Mouse (Mus musculus): ENCODE measurements around the gene Sar1a. TPM values are rescaled to one million over a fixed set of nuclear protein-coding genes. Genes with fewer than 3 reads are reported as not detected.

Gene Sar1a
- polyA plus RNA-seq, 2 experiments: 190 to 337 TPM

GRCm38 (mm10) chr10:61717406-61718296 lies 37.6 kb downstream of the Sar1a start:
- Histone ChIP-seq H3K4me3 (replicated peaks; ENCODE audit: low read length) (no peak overlapping the region), H3K9me3 (ENCODE audit: control insufficient read depth, low read length) (no peaks in the 10 kb centered on the region), H3K36me3 (ENCODE audit: control insufficient read depth, insufficient read depth, low read length) (no peaks in the 10 kb centered on the region), H3K9ac (ENCODE audit: low read depth, low read length, severe bottlenecking) (no peak overlapping the region), H3K27ac (replicated peaks; ENCODE audit: low read depth, low read length) (no peak overlapping the region), H3K27me3 (ENCODE audit: control insufficient read depth, insufficient read depth, low read length) (no peaks in the 10 kb centered on the region), H3K4me2 (replicated peaks; ENCODE audit: low read depth, low read length, severe bottlenecking) (no peak overlapping the region), H3K4me1 (ENCODE audit: control insufficient read depth, insufficient read depth, low read length) (peaks cover 5% of the 10 kb centered on the region; the same call in 1 of the 2 replicates)
- ATAC-seq (ENCODE audit: low FRiP score, low read depth) (no peak), DNase-seq (ENCODE audit: low spot score) (no peak)
- no peak for TF ChIP-seq POLR2A (IDR thresholded peaks at IDR 0.05; ENCODE audit: borderline replicate concordance, extremely low read depth, insufficient read depth, insufficient read length)
- WGBS: 91% methylated on average over 12 of the region's 12 CpGs

- Histone ChIP-seq H3K27ac (replicated peaks; ENCODE audit: low read depth, low read length) (no peak overlapping the region), H3K9ac (ENCODE audit: low read depth, low read length, severe bottlenecking) (no peak overlapping the region)
- 91% methylated on average over 7 of the region's 7 CpGs for WGBS
Observed at GRCm38 (mm10) chr10:61720331-61720730, 40.2 kb downstream of the Sar1a start.

GRCm38 (mm10) chr10:61722215-61722614 lies 42.1 kb downstream of the Sar1a start:
- 74% methylated on average over 3 of the region's 3 CpGs for WGBS
- no peak for DNase-seq (ENCODE audit: low spot score)
- TF ChIP-seq POLR2A (IDR thresholded peaks at IDR 0.05; ENCODE audit: borderline replicate concordance, extremely low read depth, insufficient read depth, insufficient read length): no peak
- H3K9ac ChIP-seq (ENCODE audit: low read depth, low read length, severe bottlenecking): no peak overlapping the region
- no peaks in the 10 kb centered on the region for H3K9me3 ChIP-seq (ENCODE audit: control insufficient read depth, low read length)
- H3K27me3 ChIP-seq (ENCODE audit: control insufficient read depth, insufficient read depth, low read length): no peaks in the 10 kb centered on the region
- H3K4me3 ChIP-seq (replicated peaks; ENCODE audit: low read length): no peak overlapping the region
- H3K4me2 ChIP-seq (replicated peaks; ENCODE audit: low read depth, low read length, severe bottlenecking): no peak overlapping the region
- H3K36me3 ChIP-seq (ENCODE audit: control insufficient read depth, insufficient read depth, low read length): no peaks in the 10 kb centered on the region
- no peak for ATAC-seq (ENCODE audit: low FRiP score, low read depth)
- no peaks in the 10 kb centered on the region for H3K4me1 ChIP-seq (ENCODE audit: control insufficient read depth, insufficient read depth, low read length)
- no peak overlapping the region for H3K27ac ChIP-seq (replicated peaks; ENCODE audit: low read depth, low read length)

More at GRCm38 (mm10) chr10:61720331-61720730, 40.2 kb downstream of the Sar1a start:
- Histone ChIP-seq H3K4me2 (replicated peaks; ENCODE audit: low read depth, low read length, severe bottlenecking) (no peak overlapping the region), H3K36me3 (ENCODE audit: control insufficient read depth, insufficient read depth, low read length) (no peaks in the 10 kb centered on the region), H3K4me1 (ENCODE audit: control insufficient read depth, insufficient read depth, low read length) (peaks cover 5% of the 10 kb centered on the region; the same call in 1 of the 2 replicates), H3K9me3 (ENCODE audit: control insufficient read depth, low read length) (no peaks in the 10 kb centered on the region), H3K4me3 (replicated peaks; ENCODE audit: low read length) (no peak overlapping the region), H3K27me3 (ENCODE audit: control insufficient read depth, insufficient read depth, low read length) (no peaks in the 10 kb centered on the region)
- DNase-seq (ENCODE audit: low spot score) (no peak), ATAC-seq (ENCODE audit: low FRiP score, low read depth) (no peak)
- TF ChIP-seq POLR2A (IDR thresholded peaks at IDR 0.05; ENCODE audit: borderline replicate concordance, extremely low read depth, insufficient read depth, insufficient read length): no peak

- no peaks in the 10 kb centered on the region for H3K4me1 ChIP-seq (ENCODE audit: control insufficient read depth, insufficient read depth, low read length)
- H3K9ac ChIP-seq (ENCODE audit: low read depth, low read length, severe bottlenecking): no peak overlapping the region
- no peak overlapping the region for H3K27ac ChIP-seq (replicated peaks; ENCODE audit: low read depth, low read length)
- H3K4me3 ChIP-seq (replicated peaks; ENCODE audit: low read length): no peak overlapping the region
- DNase-seq (ENCODE audit: low spot score): no peak
- H3K4me2 ChIP-seq (replicated peaks; ENCODE audit: low read depth, low read length, severe bottlenecking): no peak overlapping the region
- no peak for TF ChIP-seq POLR2A (IDR thresholded peaks at IDR 0.05; ENCODE audit: borderline replicate concordance, extremely low read depth, insufficient read depth, insufficient read length)
- no peak for ATAC-seq (ENCODE audit: low FRiP score, low read depth)
- no peaks in the 10 kb centered on the region for H3K27me3 ChIP-seq (ENCODE audit: control insufficient read depth, insufficient read depth, low read length)
- no peaks in the 10 kb centered on the region for H3K36me3 ChIP-seq (ENCODE audit: control insufficient read depth, insufficient read depth, low read length)
- 69% methylated on average over 6 of the region's 6 CpGs for WGBS
- no peaks in the 10 kb centered on the region for H3K9me3 ChIP-seq (ENCODE audit: control insufficient read depth, low read length)
Observed at GRCm38 (mm10) chr10:61723271-61723670, 43.2 kb downstream of the Sar1a start.

- no peaks in the 10 kb centered on the region for H3K27me3 ChIP-seq (ENCODE audit: control insufficient read depth, insufficient read depth, low read length)
- no peak overlapping the region for H3K27ac ChIP-seq (replicated peaks; ENCODE audit: low read depth, low read length)
- no peak overlapping the region for H3K4me3 ChIP-seq (replicated peaks; ENCODE audit: low read length)
- no peak for ATAC-seq (ENCODE audit: low FRiP score, low read depth)
- H3K4me2 ChIP-seq (replicated peaks; ENCODE audit: low read depth, low read length, severe bottlenecking): no peak overlapping the region
- TF ChIP-seq POLR2A (IDR thresholded peaks at IDR 0.05; ENCODE audit: borderline replicate concordance, extremely low read depth, insufficient read depth, insufficient read length): no peak
- peaks cover 5% of the 10 kb centered on the region; the same call in 1 of the 2 replicates for H3K36me3 ChIP-seq (ENCODE audit: control insufficient read depth, insufficient read depth, low read length)
- no peaks in the 10 kb centered on the region for H3K9me3 ChIP-seq (ENCODE audit: control insufficient read depth, low read length)
- no peak for DNase-seq (ENCODE audit: low spot score)
- no peak overlapping the region for H3K9ac ChIP-seq (ENCODE audit: low read depth, low read length, severe bottlenecking)
- no peaks in the 10 kb centered on the region for H3K4me1 ChIP-seq (ENCODE audit: control insufficient read depth, insufficient read depth, low read length)
- WGBS: 38% methylated on average over 11 of the region's 11 CpGs
Observed at GRCm38 (mm10) chr10:61729181-61729580, 49.1 kb downstream of the Sar1a start.

Measured in limb, embryonic 14.5 days (tissue).